Mouse (Mus musculus) embryonic facial prominence, embryonic 14.5 days (tissue): ENCODE results near the gene Nudt4. TPM values are rescaled to one million over a fixed set of nuclear protein-coding genes. Genes with fewer than 3 reads are reported as not detected.

Experiments used
- ATAC-seq: fragments of 200-750 bp; cut with Nextera tagmentation; 2 replicates; pipeline ENCODE4 v1.8.0; 2017; ENCODE audit warnings: low read depth, moderate number of reproducible peaks, moderate TSS enrichment
- DNase-seq: peaks from one replicate; pipeline ENCODE4 v3.0.0-alpha.2; 2015; ENCODE audit warnings: low spot score
- H3K27ac ChIP-seq: fragments of 300-500 bp; sonication (generic); replicated peaks from 2 replicates; pipeline ENCODE4 v1.5.1; 2014; ENCODE audit warnings: low read depth, mild to moderate bottlenecking, low read length, moderate library complexity
- H3K27me3 ChIP-seq: fragments of 300-500 bp; sonication (generic); replicated peaks from 2 replicates; pipeline ENCODE4 v1.6.1; 2014; ENCODE audit warnings: low read length; ENCODE audit not compliant: control insufficient read depth, insufficient read depth
- H3K36me3 ChIP-seq: fragments of 300-500 bp; sonication (generic); 2 replicates; pipeline ENCODE4 v1.6.1; 2014; ENCODE audit warnings: low read length, mixed read lengths; ENCODE audit not compliant: control insufficient read depth, insufficient read depth
- H3K4me1 ChIP-seq: fragments of 300-500 bp; sonication (generic); 2 replicates; pipeline ENCODE4 v1.6.1; 2014; ENCODE audit warnings: antibody characterized with exemption, low read length; ENCODE audit not compliant: control insufficient read depth, insufficient read depth
- H3K4me2 ChIP-seq: fragments of 300-500 bp; sonication (generic); 2 replicates; pipeline ENCODE4 v1.6.1; 2014; ENCODE audit warnings: low read depth, mild to moderate bottlenecking, low read length, moderate library complexity, mixed read lengths
- H3K4me3 ChIP-seq: fragments of 300-500 bp; sonication (generic); 2 replicates; pipeline ENCODE4 v1.5.1; 2014; ENCODE audit warnings: low read depth, mild to moderate bottlenecking, low read length
- H3K9ac ChIP-seq: fragments of 300-500 bp; sonication (generic); 2 replicates; pipeline ENCODE4 v1.6.1; 2014; ENCODE audit warnings: low read depth, mild to moderate bottlenecking, low read length, moderate library complexity, mixed read lengths
- H3K9me3 ChIP-seq: fragments of 300-500 bp; sonication (generic); 2 replicates; pipeline ENCODE4 v1.6.1; 2016; ENCODE audit warnings: low read length; ENCODE audit not compliant: control insufficient read depth
- WGBS: fragments of 180-500 bp; shearing (Covaris S2); extraction: QIAGEN DNeasy Blood & Tissue Kit; methylation state at CpG from one replicate; pipeline ENCODE4 v1.1.7; 2014; 5-methylcytosine and 5-hydroxymethylcytosine counted together
- polyA plus RNA-seq: library from polyadenylated mRNA; unstranded; fragments of >200 nt; fragmentation: Nextera tagmentation; extraction: Ambion mirVana; gene quantifications from 2 replicates; pipeline ENCODE4 v1.2.1, GENCODE M21; 2014

Gene Nudt4
- polyA plus RNA-seq, 1 experiment from 2014 or later = 107 TPM

DNA sequence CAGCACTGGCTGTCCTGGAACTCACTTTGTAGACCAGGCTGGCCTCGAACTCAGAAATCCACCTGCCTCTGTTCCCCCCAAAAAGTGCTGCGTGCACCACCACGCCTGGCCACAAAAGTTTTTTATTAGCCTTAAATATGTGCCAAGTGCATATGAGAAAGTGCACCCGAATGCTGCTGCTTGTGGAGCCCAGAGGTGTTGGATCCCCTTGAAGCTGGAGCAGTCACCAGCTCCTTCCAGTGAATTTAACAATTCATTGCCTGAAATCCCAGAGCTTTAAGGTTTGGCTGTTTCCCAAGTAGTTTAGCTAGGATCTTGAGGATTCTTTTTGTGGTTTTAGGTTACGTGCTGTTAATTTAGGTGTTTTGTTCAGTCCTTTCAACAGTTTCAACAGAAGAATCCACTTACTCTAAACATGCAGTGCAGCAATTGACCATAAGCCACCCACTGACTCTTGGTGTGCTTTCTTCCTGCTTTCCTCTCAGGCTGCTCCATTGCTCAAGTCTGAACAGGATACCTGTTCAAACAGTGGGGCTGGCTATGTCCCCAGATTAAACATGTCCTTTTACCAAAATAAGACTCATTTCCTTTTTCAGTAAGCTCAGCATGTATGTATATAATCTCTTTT is 37.3 kb downstream of the Nudt4 start:
- H3K27me3 ChIP-seq = no peaks in the 10 kb centered on the region
- peaks cover 9% of the 10 kb centered on the region; the same call in 1 of the 2 replicates for H3K4me1 ChIP-seq
- no peaks in the 10 kb centered on the region for H3K9me3 ChIP-seq
- 0 out of 2 replicates have a peak, but pooled peaks cover 3% of the 10 kb centered on the region for H3K36me3 ChIP-seq
- H3K4me3 ChIP-seq = no peak overlapping the region
- H3K27ac ChIP-seq = no peak overlapping the region; the same call in 1 of the 2 replicates
- DNase-seq (peak; percentile 70), ATAC-seq (peak; percentile 78)
- WGBS = 57% methylated on average over 5 of the region's 5 CpGs
- no peak overlapping the region for H3K9ac ChIP-seq
- no peak overlapping the region for H3K4me2 ChIP-seq

- 0 out of 2 replicates have a peak, but pooled peaks cover 3% of the 10 kb centered on the region for H3K36me3 ChIP-seq
- no peak for DNase-seq
- no peak overlapping the region for H3K4me3 ChIP-seq
- no peaks in the 10 kb centered on the region for H3K27me3 ChIP-seq
- 94% methylated on average over 5 of the region's 5 CpGs for WGBS
- H3K27ac ChIP-seq = no peak overlapping the region
- no peak overlapping the region for H3K9ac ChIP-seq
- H3K4me2 ChIP-seq = no peak overlapping the region
- no peaks in the 10 kb centered on the region for H3K9me3 ChIP-seq
- no peak for ATAC-seq
- peaks cover 9% of the 10 kb centered on the region; the same call in 1 of the 2 replicates for H3K4me1 ChIP-seq
Measured at GRCm38 (mm10) chr10:95525871-95526270, 38.1 kb downstream of the Nudt4 start.

- Histone ChIP-seq H3K27me3 (no peaks in the 10 kb centered on the region), H3K9ac (no peak overlapping the region), H3K36me3 (0 out of 2 replicates have a peak, but pooled peaks cover 3% of the 10 kb centered on the region), H3K4me1 (peaks cover 9% of the 10 kb centered on the region; the same call in 1 of the 2 replicates), H3K9me3 (no peaks in the 10 kb centered on the region), H3K4me2 (no peak overlapping the region), H3K27ac (no peak overlapping the region), H3K4me3 (no peak overlapping the region)
- ATAC-seq (no peak), DNase-seq (no peak)
- WGBS = 74% methylated on average over 6 of the region's 6 CpGs
Measured at GRCm38 (mm10) chr10:95525037-95525675, 38.8 kb downstream of the Nudt4 start.

DNA sequence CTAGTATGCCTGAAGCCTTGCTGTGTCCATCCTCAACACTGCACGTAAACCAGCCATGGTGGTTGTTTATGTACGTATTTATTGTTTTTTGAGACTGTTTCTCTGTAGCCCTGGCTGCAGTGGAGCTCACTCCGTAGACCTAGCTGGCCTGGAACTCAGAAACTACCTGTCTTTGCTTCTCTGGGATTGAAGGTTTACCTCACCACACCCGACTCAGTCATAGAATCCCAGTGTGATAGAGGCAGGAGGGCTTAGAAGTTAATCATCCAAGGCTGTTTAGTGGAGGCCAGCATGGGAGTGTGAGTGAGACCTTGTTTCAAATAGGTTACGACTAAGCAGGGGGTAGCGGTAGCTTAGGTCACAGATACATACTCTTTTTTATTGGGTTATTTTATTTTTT is 46.3 kb downstream of the Nudt4 start:
- no peak for ATAC-seq
- 89% methylated on average over 6 of the region's 6 CpGs for WGBS

DNA sequence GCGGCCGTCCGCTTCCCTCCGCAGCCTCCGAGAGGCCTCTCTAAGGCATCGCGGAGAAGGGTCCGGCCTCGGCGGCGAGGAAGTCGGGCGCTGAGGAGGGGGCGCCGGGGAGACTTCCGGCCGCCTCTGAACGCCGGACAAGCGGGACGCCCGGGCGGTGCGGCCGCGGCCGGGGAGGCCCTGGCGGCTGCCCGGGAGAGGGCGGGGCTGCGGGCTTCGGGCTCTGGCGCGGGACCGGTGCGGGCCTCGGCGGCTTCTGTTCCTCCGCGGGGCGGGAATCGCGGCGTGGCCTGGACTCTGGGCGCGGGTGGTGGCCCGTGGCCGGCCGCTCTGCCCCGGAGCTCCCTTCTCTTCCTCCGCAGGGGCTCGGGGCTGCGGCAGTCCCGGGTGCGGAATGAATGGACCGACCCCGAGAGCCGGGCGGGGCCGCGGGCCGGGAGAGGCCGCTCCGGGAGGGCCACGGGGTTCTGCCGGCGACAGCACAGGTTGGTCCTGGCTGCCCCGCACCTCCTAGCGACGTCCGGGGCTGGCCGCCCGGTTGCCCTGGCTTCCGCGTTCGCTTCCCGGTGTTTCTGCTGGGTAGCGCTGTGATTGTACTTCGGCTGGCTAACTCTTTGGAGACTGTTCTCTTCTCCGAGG is 48.5 kb downstream of the Nudt4 start:
- peak; percentile 23 for DNase-seq
- Histone ChIP-seq H3K4me2 (peak overlapping the region; percentile 72), H3K27ac (peak overlapping the region; percentile 98), H3K9me3 (no peaks in the 10 kb centered on the region), H3K27me3 (no peaks in the 10 kb centered on the region), H3K4me3 (peak overlapping the region; percentile 100), H3K36me3 (no peaks in the 10 kb centered on the region), H3K9ac (peak overlapping the region; percentile 98), H3K4me1 (peaks cover 11% of the 10 kb centered on the region)
- 0% methylated on average over 16 of the region's 80 CpGs for WGBS
- ATAC-seq = peak; percentile 64

More for the DNA sequence above, 46.3 kb downstream of the Nudt4 start:
- Histone ChIP-seq H3K36me3 (0 out of 2 replicates have a peak, but pooled peaks cover 1% of the 10 kb centered on the region), H3K4me1 (peaks cover 11% of the 10 kb centered on the region), H3K4me2 (no peak overlapping the region), H3K27me3 (no peaks in the 10 kb centered on the region), H3K9ac (no peak overlapping the region), H3K9me3 (no peaks in the 10 kb centered on the region), H3K4me3 (no peak overlapping the region), H3K27ac (no peak overlapping the region)
- DNase-seq = no peak

DNA sequence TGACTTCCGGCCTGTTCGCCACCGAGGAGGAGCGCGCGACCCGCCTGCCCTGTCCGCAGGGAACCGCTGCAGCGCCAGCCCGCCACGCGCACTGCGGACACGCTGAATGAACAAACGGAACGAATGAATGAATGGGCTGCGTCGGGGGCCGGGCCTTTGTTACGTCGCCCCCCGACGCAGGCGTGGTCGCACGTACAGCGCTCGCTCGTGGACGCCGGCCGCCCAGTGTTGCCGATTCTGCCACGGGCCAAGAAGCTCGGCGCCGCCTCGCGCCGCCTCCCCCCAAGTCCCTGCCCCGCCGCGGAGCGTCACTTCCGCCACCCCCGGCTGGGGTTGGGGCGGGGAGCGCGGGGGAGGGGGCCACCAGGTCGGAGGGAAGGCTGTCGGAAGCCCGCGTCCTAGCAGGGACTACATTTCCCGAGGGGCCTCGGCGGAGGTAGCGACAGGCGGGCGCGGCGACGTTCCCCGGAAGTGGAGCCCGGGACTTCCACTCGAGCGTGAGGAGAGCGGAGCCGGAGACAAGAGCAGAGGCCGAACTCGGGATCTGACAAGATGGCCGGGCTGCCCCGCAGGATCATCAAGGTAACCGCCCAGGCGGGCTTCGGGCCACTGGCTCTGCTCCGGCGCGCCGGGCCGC is 49.2 kb downstream of the Nudt4 start, which contains the start of gene Ube2n:
TSS of gene Ube2n (plus strand) at position 490 of the 637 bp plus-strand sequence.
- H3K4me2 ChIP-seq = peak within 1 kb of the TSS; percentile 72
- no peaks in the 10 kb centered on the region for H3K36me3 ChIP-seq
- H3K9ac ChIP-seq = peak within 1 kb of the TSS; percentile 98
- peak within 1 kb of the TSS; percentile 100 for H3K4me3 ChIP-seq
- under 1% methylated on average over 33 of the region's 81 CpGs for WGBS
- H3K27me3 ChIP-seq = no peaks in the 10 kb centered on the region
- DNase-seq = peak; percentile 99
- H3K4me1 ChIP-seq = peaks cover 11% of the 10 kb centered on the region
- H3K27ac ChIP-seq = peak within 1 kb of the TSS; percentile 98
- no peaks in the 10 kb centered on the region for H3K9me3 ChIP-seq
- peak; percentile 97 for ATAC-seq

DNA sequence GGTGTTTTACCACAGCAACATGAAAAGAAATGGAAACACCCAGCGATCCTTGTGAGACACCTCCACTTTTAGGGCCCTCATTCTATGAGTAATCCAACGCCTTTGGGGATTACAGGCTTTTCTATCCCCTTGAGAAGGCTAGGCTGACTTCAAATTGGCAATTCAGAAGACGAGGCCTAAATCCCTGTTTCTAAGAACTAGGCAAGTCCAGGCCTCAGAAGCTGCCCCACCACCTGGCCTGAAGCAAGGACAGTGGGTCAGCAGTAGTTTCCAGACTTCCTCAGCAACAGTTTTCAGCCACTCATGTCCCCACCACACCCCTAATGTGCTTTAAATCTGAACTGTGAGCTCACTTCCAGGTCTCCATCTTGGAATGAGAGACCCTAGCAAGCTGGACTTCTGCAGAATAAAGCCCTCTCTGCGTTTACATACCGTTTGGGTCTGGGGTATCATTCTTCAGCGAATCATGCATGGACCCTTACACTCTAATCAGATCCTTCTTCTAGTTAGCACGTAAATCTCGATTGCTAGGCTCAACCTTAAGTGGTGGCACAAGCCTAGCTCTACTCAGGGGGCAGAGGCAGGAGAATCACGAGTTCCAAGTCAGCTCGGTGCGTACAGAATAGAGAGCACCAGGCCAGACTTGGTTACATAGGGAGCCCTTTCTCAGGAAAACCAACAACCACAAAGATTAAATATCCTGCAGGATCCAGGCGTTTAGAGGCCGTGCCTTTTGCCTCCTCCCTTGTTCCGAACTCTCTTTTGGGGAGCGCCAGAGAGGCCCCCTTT is 50.0 kb downstream of the Nudt4 start:
- no peak; the same call in 1 of the 2 replicates for ATAC-seq
- H3K36me3 ChIP-seq = no peaks in the 10 kb centered on the region
- no peaks in the 10 kb centered on the region for H3K27me3 ChIP-seq
- H3K4me2 ChIP-seq = peak overlapping the region; percentile 61
- H3K9me3 ChIP-seq = no peaks in the 10 kb centered on the region
- H3K4me1 ChIP-seq = peaks cover 11% of the 10 kb centered on the region
- peak overlapping the region; percentile 98 for H3K9ac ChIP-seq
- H3K27ac ChIP-seq = peak overlapping the region; percentile 98
- peak overlapping the region; percentile 100 for H3K4me3 ChIP-seq
- DNase-seq = peak; percentile 15
- WGBS = 30% methylated on average over 15 of the region's 15 CpGs

- Histone ChIP-seq H3K9ac (no peak overlapping the region), H3K27ac (no peak overlapping the region), H3K4me1 (peaks cover 9% of the 10 kb centered on the region), H3K4me2 (no peak overlapping the region), H3K27me3 (no peaks in the 10 kb centered on the region), H3K36me3 (no peaks in the 10 kb centered on the region), H3K9me3 (no peaks in the 10 kb centered on the region), H3K4me3 (no peak overlapping the region)
- DNase-seq = no peak
- 76% methylated on average over 8 of the region's 8 CpGs for WGBS
- no peak for ATAC-seq
Measured at GRCm38 (mm10) chr10:95512635-95513034, 51.3 kb downstream of the Nudt4 start.
